Mouse (Mus musculus) embryonic facial prominence, embryonic 13.5 days (tissue): ENCODE results near the gene Olfr116. TPM values are rescaled to one million over a fixed set of nuclear protein-coding genes. Genes with fewer than 3 reads are reported as not detected.

ENCODE experiments used
- ATAC-seq: fragments of 200-750 bp; cut with Nextera tagmentation; 2 replicates; pipeline ENCODE4 v1.8.0; 2017; ENCODE audit warnings: low read depth; ENCODE audit not compliant: insufficient number of reproducible peaks, insufficient read depth, low FRiP score, low TSS enrichment
- H3K27ac ChIP-seq: fragments of 300-500 bp; sonication (generic); 2 replicates; pipeline ENCODE4 v1.5.1; 2015; ENCODE audit warnings: moderate library complexity, mild to moderate bottlenecking, inconsistent platforms
- H3K27me3 ChIP-seq: fragments of 300-500 bp; sonication (generic); 2 replicates; pipeline ENCODE4 v1.6.1; 2015; ENCODE audit warnings: mild to moderate bottlenecking, inconsistent platforms
- H3K36me3 ChIP-seq: fragments of 300-500 bp; sonication (generic); 2 replicates; pipeline ENCODE4 v1.6.1; 2015; ENCODE audit warnings: mild to moderate bottlenecking, inconsistent platforms
- H3K4me1 ChIP-seq: fragments of 300-500 bp; sonication (generic); 2 replicates; pipeline ENCODE4 v1.6.1; 2015; ENCODE audit warnings: inconsistent platforms
- H3K4me2 ChIP-seq: fragments of 300-500 bp; sonication (generic); 2 replicates; pipeline ENCODE4 v1.6.1; 2015; ENCODE audit warnings: moderate library complexity, mild to moderate bottlenecking, inconsistent platforms
- H3K4me3 ChIP-seq: fragments of 300-500 bp; sonication (generic); 2 replicates; pipeline ENCODE4 v1.5.1; 2015; ENCODE audit warnings: mild to moderate bottlenecking, inconsistent platforms
- H3K9ac ChIP-seq: fragments of 300-500 bp; sonication (generic); 2 replicates; pipeline ENCODE4 v1.6.1; 2015; ENCODE audit warnings: mild to moderate bottlenecking, inconsistent platforms
- H3K9me3 ChIP-seq: fragments of 300-500 bp; sonication (generic); 2 replicates; pipeline ENCODE4 v1.6.1; 2016; ENCODE audit warnings: inconsistent platforms
- WGBS: fragments of 180-500 bp; shearing (Covaris S2); methylation state at CpG from one replicate; pipeline ENCODE4 v1.1.7; 2015; ENCODE audit warnings: mixed read lengths; 5-methylcytosine and 5-hydroxymethylcytosine counted together
- polyA plus RNA-seq: library from polyadenylated mRNA; unstranded; fragments of >200 nt; fragmentation: Nextera tagmentation; extraction: Ambion mirVana; gene quantifications from 2 replicates; pipeline ENCODE4 v1.2.1, GENCODE M21; 2015

Gene Olfr116
- polyA plus RNA-seq = not detected in 2 replicates

DNA sequence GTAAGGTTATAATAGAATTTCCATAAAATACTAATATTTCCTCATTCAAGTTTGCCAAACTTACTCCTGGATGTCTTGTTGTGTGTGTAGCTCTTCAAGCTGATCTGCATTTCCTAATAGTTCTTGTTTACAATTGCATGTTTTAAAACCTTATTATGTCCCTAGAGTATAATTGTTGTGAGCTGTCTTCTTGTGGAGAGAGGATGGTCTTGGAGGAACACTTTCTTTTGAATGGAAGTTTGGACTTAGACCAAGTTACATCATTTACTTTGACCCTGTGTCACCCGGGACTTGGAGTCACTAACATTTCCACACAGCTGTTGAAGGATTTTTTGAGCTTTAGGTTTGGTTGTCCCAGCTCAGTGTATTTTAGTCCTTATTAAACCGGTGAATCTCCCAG is at the start of gene Olfr116, which contains the start of gene Olfr115:
Gene Olfr116 (minus strand): TSS at position 191 of the 400 bp plus-strand sequence.
Gene Olfr115 (minus strand): TSS at position 101 of the 400 bp plus-strand sequence.
- Histone ChIP-seq H3K9ac (no peak within 1 kb of the TSS), H3K9me3 (peaks cover 10% of the 10 kb centered on the region; the same call in 1 of the 2 replicates), H3K4me3 (no peak within 1 kb of the TSS), H3K4me2 (no peak within 1 kb of the TSS), H3K27me3 (no peaks in the 10 kb centered on the region), H3K36me3 (no peaks in the 10 kb centered on the region), H3K4me1 (no peaks in the 10 kb centered on the region), H3K27ac (no peak within 1 kb of the TSS)
- 70% methylated on average over 2 of the region's 2 CpGs for WGBS
- no peak for ATAC-seq

DNA sequence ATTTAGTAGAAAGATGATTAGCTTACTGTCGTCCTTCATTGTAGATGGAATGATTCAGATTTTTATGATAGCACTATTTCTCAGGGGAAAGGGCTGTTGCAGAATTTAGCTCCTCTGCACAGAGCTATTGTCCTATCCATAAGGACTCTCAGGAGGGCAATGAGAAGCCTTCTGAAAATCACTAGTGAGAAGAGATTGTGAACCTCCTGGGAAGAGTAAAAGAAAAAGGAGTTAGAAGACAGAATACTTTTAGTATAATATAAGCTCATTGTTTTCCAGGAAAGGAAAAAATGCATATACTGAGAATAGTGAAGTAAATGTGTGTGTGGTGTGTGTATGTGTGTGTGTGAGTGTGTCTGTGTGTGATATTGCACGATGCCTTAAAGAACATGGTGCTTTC is 39.7 kb upstream of the Olfr116 start, which contains the start of gene Olfr118:
Gene Olfr118 (plus strand): TSS at position 301 of the 400 bp plus-strand sequence.
- ATAC-seq = no peak
- Histone ChIP-seq H3K9ac (no peak within 1 kb of the TSS), H3K4me2 (no peak within 1 kb of the TSS), H3K36me3 (no peaks in the 10 kb centered on the region), H3K4me1 (no peaks in the 10 kb centered on the region), H3K27me3 (no peaks in the 10 kb centered on the region), H3K27ac (no peak within 1 kb of the TSS), H3K4me3 (no peak within 1 kb of the TSS), H3K9me3 (no peaks in the 10 kb centered on the region)
- WGBS = 71% methylated on average over 2 of the region's 2 CpGs

DNA sequence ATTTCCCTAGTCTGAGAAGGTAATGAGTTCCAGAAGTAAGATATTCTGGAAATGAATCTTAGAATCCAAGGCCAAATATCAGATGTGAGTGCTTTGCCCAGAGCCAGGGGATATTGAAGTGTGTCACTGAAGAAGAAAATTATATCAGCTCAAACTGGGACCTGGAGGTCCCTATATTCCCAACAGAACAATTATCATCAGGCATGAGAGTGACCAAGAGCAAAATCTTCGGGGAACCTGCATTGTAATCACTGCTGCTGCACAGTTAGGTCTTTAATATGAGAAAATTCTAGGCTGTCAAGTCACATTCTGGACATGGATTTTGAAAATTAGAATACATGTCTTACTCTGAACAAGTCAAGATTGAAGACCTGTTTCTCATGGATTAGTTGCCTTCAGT is 36.7 kb upstream of the Olfr116 start, which contains the start of gene Olfr117:
Gene Olfr117 (minus strand): TSS at position 101 of the 400 bp plus-strand sequence.
- Histone ChIP-seq H3K4me1 (no peaks in the 10 kb centered on the region), H3K9me3 (no peaks in the 10 kb centered on the region; the same call in 1 of the 2 replicates), H3K27me3 (no peaks in the 10 kb centered on the region), H3K4me3 (no peak within 1 kb of the TSS), H3K36me3 (no peaks in the 10 kb centered on the region), H3K27ac (no peak within 1 kb of the TSS), H3K4me2 (no peak within 1 kb of the TSS), H3K9ac (no peak within 1 kb of the TSS)
- ATAC-seq = no peak
- 57% methylated on average over 1 of the region's 1 CpGs for WGBS

DNA sequence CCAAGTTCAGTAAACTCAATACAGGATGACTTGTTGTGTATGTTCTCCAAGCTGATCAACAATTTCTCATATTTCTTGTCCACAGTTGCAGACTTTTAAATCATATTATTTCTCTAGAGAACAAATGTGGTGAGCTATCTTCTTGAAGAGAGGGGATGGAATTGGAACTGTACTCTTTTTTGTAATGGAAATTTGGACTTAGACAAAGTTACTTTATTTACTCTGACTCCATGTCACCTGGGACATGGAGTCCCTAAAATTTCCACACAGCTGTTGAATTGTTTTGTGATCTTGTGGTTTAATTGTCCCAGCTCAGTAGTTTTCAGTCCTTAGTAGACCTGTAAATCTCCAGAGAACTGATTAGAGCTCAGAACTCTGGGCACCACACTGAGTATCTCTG is 34.4 kb downstream of the Olfr116 start, which contains the start of gene Olfr114:
Gene Olfr114 (minus strand): TSS at position 101 of the 400 bp plus-strand sequence.
- no peak for ATAC-seq

DNA sequence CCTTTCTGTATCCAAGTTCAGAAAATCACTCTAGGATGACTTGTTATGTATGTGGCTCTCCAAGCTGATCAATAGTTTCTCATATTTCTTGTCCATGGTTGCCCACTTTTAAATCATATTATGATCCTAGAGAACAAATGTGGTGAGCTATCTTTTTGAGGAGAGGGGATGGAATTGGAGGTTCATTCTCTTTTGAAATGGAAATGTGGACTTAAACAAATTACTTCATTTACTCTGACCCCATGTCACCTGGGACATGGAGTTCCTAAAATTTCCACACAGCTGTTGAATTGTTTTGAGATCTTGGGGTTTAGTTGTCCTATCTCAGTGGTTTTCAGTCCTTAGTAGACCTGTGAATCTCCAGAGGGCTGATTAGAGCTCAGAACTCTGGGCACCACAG is 49.4 kb downstream of the Olfr116 start, which contains the start of gene Olfr113:
Gene Olfr113 (minus strand): TSS at position 101 of the 400 bp plus-strand sequence.
- no peak for ATAC-seq

More for the DNA sequence above, 34.4 kb downstream of the Olfr116 start, which contains the start of gene Olfr114:
- Histone ChIP-seq H3K4me3 (no peak within 1 kb of the TSS), H3K27me3 (no peaks in the 10 kb centered on the region), H3K27ac (no peak within 1 kb of the TSS), H3K4me2 (no peak within 1 kb of the TSS), H3K9me3 (no peaks in the 10 kb centered on the region; the same call in 1 of the 2 replicates), H3K9ac (no peak within 1 kb of the TSS), H3K4me1 (no peaks in the 10 kb centered on the region), H3K36me3 (no peaks in the 10 kb centered on the region)

More for the DNA sequence above, 49.4 kb downstream of the Olfr116 start, which contains the start of gene Olfr113:
- H3K4me3 ChIP-seq = no peak within 1 kb of the TSS
- H3K9ac ChIP-seq = no peak within 1 kb of the TSS
- H3K27ac ChIP-seq = no peak within 1 kb of the TSS
- no peak within 1 kb of the TSS for H3K4me2 ChIP-seq
- no peaks in the 10 kb centered on the region for H3K36me3 ChIP-seq
- H3K27me3 ChIP-seq = no peaks in the 10 kb centered on the region
- H3K9me3 ChIP-seq = no peaks in the 10 kb centered on the region
- H3K4me1 ChIP-seq = no peaks in the 10 kb centered on the region

Other genes starting within 250 kb of the Olfr116 start
- not detected in 2 replicates for gene Olfr105-ps, start 248.2 kb downstream of the Olfr116 start, polyA plus RNA-seq
- gene Olfr106-ps, start 236.8 kb downstream of the Olfr116 start, polyA plus RNA-seq = not detected in 2 replicates
- not detected in 2 replicates for gene Olfr107, start 228.0 kb downstream of the Olfr116 start, polyA plus RNA-seq
- not detected in 2 replicates for gene Olfr108, start 181.7 kb downstream of the Olfr116 start, polyA plus RNA-seq
- gene Olfr109, start 168.3 kb downstream of the Olfr116 start, polyA plus RNA-seq = not detected in 2 replicates
- gene H2-M2, start 143.6 kb downstream of the Olfr116 start, polyA plus RNA-seq = not detected in 2 replicates
- gene Olfr110, start 134.7 kb downstream of the Olfr116 start, polyA plus RNA-seq = not detected in 2 replicates
- gene Olfr111, start 119.2 kb downstream of the Olfr116 start, polyA plus RNA-seq = not detected in 2 replicates
- 0.20 TPM in 1 of 2 replicates, not detected in the other for gene Olfr112, start 57.7 kb downstream of the Olfr116 start, polyA plus RNA-seq
- gene Olfr113, start 49.5 kb downstream of the Olfr116 start, polyA plus RNA-seq = not detected in 2 replicates
- not detected in 2 replicates for gene Olfr114, start 34.5 kb downstream of the Olfr116 start, polyA plus RNA-seq
- gene Olfr115, start 90 bp downstream of the Olfr116 start, polyA plus RNA-seq = not detected in 2 replicates
- not detected in 2 replicates for gene Olfr117, start 36.6 kb upstream of the Olfr116 start, polyA plus RNA-seq
- gene Olfr118, start 39.8 kb upstream of the Olfr116 start, polyA plus RNA-seq = not detected in 2 replicates
- not detected in 2 replicates for gene Olfr119, start 69.4 kb upstream of the Olfr116 start, polyA plus RNA-seq
- gene Olfr120, start 94.6 kb upstream of the Olfr116 start, polyA plus RNA-seq = not detected in 2 replicates
- gene Olfr121, start 121.7 kb upstream of the Olfr116 start, polyA plus RNA-seq = not detected in 2 replicates
- not detected in 2 replicates for gene Olfr122, start 141.4 kb upstream of the Olfr116 start, polyA plus RNA-seq
- not detected in 2 replicates for gene Olfr123, start 166.3 kb upstream of the Olfr116 start, polyA plus RNA-seq
- not detected in 2 replicates for gene Olfr124, start 172.7 kb upstream of the Olfr116 start, polyA plus RNA-seq
- not detected in 2 replicates for gene Olfr125, start 205.8 kb upstream of the Olfr116 start, polyA plus RNA-seq
- gene Olfr126, start 220.3 kb upstream of the Olfr116 start, polyA plus RNA-seq = not detected in 2 replicates